Mouse (Mus musculus) v-Abl transformed pro-B cells (cell line): ENCODE results near the gene Nfasc.

Source experiments
- in situ Hi-C, 2 experiments: fragments of 400-800 bp; cut with MboI; formaldehyde crosslinking; loops; one replicate each; pipeline ENCODE4 v1.15.1; 2025; ENCODE audit not compliant: unreplicated experiment in 2 of 2

The Nfasc gene

DNA sequence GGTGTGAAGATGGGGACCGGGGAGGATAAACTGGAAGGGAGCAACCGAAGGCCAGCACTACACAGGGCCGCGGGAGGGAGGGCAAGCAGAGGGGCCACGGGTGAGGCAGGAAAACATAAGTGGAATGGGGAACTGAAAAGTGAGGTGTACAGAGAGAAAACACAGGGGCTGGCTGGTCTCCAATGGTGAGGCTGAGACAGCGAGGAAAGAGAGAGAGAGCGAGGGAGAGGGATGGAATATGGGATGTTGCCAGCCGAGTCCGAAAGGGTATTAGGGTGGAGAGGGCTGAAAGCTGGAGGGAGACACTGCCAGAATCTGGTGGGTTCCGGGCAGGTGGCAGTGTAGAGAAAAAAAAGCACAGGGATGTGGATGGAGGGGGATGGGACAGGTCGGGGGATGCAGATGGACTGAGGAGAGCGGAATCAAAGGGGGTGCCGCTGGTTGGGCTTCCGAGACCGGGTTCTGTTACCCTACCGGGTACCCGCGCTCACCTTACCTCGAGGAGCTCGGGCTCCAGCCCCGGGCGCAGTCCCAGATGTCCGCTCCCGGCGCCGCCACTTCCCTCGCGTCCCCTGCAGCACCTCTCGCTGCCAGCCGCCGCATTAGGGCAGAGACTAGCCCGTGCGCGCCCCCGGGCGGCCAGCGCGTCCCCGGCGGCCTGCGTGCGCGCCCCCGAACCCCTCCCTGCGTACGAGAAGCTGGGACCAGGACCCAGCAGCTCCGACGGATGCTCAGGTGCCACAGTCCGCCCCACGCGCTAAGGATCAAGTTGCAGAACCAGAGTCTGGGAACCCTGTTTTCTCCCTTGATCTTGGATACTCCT lies at the start of gene Nfasc:
Nfasc (minus strand) TSS at position 623 of the 823 bp plus-strand sequence.
- in situ Hi-C loops = loop anchor here in 1 of 2 experiments (25.0 kb wide), 2 partner anchors 671 to 996 kb away; partner anchors contain the start of gene Sox13

DNA sequence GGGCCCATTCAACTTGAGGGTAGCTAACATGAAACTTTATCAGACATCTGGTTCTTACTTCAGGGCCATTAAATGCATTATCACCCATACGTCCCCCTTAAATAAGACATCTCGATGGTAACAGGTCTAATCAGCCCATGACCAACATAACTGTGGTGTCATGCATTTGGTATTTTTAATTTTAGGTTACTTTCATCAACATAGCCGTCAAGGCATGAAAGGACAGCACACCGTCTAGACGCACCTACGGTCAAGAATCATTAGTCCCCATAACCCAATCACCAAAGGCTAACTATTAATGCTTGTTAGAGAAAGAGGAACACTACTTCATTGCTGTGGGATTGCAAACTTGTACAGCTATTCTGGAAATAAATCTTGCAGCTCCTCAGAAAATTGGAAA lies 49.5 kb upstream of the Nfasc start:
- in situ Hi-C loops = no loop called here

DNA sequence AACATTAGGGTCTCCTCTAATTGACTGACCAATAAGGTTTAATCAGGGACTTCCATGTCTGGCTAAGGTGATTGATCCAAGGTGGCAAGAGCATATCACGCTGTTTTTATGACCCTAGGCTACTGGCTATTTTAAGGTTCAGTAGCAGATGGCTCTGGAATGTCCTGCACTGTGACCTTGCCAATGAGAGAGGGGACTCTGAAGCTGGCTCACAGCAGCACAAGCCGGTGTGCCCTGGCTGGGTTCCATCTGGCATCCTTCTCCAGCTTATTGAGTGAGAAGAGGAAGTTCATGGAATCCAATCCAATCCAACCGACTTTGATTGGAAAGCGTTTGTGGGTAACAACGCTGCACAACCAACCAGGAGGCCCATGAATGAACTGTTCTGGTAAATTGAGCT lies 45.3 kb upstream of the Nfasc start:
- in situ Hi-C loops = no loop called here

DNA sequence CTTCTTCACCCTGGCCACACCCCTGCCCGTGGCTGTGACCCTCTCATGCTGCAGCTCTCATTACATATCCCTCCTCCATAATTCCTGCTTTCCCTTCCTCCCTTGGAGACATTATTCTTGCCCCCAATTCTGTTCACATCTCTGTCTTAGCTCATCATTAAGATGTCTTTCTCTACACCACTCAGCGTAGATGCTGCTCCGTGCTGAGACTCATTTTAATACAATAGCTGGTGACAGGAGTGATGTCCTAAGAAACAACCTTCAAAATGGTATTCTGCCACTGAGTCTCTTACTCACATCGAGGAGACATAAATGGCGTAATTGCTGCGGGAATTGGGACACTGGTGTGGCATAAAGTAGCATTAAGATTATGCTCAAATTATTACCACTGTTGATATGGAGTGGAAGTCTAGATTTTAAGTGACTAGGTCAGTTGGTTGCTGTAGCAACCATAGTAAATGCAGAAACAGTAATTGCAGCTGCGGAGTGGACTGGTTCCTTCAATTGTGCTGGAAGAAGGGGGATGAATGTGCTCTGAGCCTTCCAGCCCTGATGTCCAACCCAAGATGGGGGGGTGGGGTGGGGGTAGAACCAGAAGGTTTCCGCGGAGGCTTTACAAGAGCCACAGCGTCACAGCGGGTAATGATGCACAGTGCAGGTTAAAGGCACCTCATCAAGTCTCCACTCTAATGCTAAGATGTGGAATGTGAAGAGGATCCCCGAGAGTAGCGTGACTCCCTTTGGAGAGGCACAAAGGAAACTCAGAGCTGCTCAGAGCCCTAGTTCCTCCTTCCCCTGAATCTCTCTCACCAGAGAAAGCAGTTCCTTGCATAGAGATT lies 40.2 kb upstream of the Nfasc start:
- in situ Hi-C loops = no loop called here

DNA sequence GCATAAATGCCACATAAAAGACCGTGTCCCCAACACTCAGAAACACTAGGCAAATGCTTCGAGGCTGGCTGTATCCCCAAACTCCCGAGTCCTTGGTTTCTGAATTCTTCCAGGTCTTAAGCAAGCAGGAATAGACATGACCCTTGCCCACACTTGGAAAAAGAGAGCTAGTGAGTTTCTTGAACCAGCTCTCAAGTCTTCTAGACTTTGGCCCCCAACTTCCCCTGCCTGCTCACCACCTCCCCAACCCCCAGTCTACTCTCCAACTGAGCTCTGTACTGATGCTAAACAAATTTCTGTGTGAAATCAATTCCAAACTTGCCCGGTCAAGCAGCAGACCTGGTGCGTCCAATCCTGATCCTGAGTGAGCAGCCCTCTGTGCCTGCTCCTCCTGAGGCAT lies 39.4 kb upstream of the Nfasc start:
- in situ Hi-C loops = no loop called here

DNA sequence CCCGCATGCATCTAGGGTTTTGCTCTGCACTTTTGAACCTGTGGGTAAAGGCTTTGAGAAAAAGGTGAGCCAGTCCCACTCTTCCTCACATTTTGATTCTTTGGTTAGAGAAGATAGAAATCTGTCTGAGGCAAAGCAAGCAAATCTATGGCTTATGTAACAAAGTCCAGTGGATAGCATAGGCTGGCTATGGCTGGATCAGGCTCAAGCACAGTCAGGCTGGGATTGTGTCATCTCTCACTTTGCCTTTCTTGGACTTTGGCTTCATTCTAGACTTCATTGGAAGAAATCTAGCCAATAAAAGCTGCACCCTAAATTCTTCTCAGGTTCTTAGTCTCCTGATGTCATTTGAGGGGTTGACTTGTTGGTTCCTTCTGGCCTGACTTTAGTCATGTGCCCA lies 38.7 kb upstream of the Nfasc start:
- in situ Hi-C loops = no loop called here

DNA sequence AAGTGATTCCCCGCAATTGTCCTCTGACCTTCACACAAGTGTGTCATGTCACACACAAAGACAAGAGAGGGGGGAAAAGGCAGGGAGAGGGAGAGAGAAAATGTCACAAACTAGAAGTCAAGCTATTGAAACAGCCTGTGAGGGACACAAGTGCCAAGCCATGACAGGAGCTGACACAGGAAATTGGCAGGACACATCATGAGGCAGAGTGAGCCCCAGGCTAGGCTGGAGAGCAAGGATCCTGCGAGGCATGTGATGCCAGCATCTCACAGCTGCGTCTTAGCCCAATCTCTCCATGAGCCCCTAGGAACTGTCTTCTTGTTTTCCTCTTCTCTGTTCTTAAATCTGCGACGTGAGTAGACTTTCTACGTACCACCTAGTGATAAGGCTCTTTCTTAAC lies 33.4 kb upstream of the Nfasc start:
- in situ Hi-C loops = loop anchor here in 1 of 2 experiments (25.0 kb wide), 2 partner anchors 337 to 412 kb away; no protein-coding TSS in a partner anchor

DNA sequence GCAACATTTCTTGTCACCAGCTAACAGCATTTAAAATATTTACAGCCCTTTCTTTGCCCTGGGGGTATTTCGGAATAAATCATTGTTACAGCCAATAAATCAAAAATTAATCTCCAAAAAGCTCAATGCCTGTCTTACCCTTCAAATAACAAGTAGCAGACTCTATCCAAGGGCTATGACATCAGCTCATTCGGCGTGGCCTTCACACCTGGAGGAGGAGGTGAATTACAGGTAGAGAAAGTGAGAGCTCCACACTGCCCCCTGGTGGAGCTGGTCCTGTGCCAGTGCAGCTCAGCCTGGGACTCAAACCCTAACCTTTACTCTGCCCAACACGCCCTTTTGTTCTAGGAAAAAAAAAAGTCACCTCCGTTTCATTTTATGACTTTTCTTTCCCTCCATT lies 29.8 kb upstream of the Nfasc start:
- in situ Hi-C loops = loop anchor here in 1 of 2 experiments (25.0 kb wide), 2 partner anchors 341 to 416 kb away; no protein-coding TSS in a partner anchor

DNA sequence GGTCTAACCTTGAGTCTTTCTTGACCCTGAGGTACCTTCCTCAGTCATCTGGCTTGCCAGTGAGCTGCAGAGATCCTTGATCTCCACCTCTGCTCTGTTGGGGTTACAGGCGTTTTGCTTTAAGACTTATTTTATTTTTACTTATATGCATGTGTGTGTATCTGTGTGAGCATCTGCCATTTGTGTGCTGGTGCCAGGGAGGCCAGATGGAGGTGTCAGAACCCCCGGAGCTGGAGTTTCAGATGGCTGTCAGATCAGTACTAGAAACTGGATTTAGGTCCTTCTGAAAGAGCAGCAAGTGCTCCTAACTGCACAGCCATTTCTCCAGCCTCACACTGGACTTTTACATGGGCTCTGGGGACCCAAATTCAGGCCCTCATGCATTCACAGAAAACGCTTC lies 28.0 kb upstream of the Nfasc start:
- in situ Hi-C loops = loop anchor here in 1 of 2 experiments (25.0 kb wide), 2 partner anchors 343 to 418 kb away; no protein-coding TSS in a partner anchor

DNA sequence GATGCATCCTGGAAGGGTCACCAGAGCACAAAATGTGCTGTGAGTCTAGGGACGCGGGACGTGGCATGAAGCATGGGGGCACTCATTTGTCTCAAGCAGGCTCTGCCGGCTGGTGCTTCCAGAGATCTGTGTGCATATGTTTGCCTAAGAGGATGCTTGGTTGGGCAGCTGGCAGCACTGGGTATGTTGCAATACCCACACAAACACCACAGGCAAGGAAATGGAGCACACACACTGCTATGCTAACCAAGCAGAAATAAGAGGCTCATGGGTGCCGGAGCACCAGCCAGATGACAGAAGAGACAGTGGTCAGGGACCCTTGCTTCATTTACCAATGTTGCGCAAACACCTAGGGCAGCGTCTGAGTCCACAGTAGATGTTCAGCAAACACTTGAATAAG lies 25.8 kb upstream of the Nfasc start:
- in situ Hi-C loops = loop anchor here in 1 of 2 experiments (25.0 kb wide), 2 partner anchors 345 to 420 kb away; no protein-coding TSS in a partner anchor

DNA sequence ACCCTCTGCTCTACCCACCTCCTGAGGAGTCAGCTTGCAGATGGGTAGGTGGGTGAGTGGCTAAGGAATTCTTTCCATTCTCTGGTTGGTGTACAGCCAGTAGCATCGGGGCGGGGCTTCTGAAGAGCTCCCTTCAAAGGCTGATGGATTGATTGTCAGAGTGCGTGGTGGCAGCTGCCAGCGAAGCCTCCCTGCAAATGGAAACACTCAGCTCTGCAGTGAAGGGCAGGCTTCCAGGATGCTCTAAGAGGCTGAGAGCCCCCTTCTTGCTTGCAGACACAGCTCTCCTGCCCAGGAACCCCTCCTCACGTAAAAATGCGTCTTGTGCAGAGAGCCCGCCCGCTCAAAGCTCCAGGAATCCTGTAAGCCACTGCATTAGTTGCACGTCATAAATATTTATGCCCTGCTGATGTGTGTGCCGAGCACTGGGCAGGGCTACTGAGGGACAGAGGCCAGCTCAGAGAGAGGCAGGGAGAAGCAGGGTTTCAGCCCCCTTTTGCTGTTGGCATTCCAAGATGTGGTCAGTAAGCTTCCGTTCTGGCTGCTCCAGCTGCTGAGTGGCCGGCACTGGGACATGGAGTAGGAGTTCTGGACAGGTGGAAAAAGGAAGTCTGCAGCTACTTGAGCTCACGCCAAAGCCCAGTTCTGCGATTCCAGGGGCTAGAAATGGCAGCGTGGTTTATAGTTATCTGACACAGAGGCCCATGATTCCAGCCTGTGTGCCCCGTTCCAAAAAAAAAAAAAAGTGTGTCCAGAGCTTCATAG lies 24.5 kb upstream of the Nfasc start:
- in situ Hi-C loops = loop anchor here in 1 of 2 experiments (25.0 kb wide), 2 partner anchors 346 to 421 kb away; no protein-coding TSS in a partner anchor

DNA sequence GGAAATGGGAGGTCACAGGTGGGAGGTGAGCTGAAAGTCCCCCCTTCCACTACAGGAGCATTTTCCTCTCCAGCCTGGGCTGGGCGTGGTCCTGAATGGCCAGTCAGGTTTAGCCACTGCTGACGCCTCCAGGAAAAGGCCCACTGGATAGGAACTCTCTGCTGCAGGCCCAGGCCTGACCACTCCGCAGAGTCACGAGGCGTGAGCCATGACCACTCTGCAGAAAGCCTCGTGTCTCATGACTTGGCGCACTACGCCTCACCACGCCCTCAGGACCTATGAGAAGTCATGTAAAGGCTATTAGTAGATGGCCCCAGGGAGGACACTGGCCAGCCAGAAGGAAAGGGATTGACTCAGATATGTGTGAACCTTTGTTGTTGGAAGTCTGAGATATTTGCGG lies 23.6 kb upstream of the Nfasc start:
- in situ Hi-C loops = loop anchor here in 1 of 2 experiments (25.0 kb wide), 2 partner anchors 347 to 422 kb away; no protein-coding TSS in a partner anchor

DNA sequence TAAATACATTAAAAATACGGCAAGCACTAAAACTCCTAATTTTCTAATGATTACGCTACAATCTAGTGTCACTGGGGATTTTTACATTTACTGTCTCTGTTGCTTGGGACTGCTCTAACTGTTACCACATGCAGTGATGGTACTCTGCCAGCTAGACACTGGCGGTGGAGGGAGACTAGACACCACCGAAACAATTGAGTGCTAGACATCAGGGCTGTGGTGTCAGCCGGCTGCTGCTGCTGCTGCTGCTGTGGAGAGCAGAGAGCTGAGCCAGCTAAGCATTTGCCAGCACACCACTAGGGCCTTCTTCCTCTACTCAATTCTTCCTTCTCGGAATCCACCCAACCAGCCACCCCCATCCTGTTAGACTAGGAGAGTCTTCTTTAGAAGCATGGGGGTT lies 17.8 kb upstream of the Nfasc start:
- in situ Hi-C loops = loop anchor here (5.0 to 25.0 kb wide), 5 partner anchors 208 to 545 kb away; partner anchors contain the start of gene Golt1a (in 1 of the 2)

DNA sequence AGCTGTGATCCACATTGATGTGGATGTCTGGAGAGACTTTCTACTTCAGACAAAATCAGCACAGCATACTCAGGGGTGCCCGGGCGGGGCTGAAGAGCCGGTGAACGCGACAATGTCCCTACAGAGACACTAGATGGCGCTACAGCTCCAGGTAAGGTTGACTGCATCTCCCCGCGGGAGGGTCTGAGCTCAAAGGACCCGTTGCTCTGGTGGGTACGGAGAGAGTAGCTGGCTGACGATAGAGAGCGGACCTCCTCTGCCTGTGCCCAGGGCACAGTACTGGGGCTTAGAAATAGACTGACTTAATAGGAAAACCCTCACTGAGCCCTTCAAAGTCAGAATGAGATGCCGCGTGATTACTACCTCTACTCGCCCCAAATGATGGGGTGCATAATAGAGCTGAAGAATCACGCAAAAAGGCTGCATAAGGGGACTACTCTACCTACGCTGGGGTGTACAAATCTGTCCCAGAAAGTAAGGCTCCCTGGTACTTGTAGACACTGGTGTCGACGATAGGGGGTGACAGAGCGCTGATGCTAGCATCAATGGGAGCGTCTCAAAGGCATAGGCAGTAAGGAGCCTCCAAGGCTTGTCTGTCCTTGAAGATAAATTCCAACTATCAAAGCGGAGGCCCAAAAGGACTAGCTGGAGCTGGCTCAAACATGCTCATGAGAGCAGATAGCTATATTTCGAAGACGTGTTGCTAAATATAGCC lies 17.2 kb upstream of the Nfasc start:
- in situ Hi-C loops = loop anchor here (5.0 to 25.0 kb wide), 5 partner anchors 208 to 546 kb away; partner anchors contain the start of gene Golt1a (in 1 of the 2)

DNA sequence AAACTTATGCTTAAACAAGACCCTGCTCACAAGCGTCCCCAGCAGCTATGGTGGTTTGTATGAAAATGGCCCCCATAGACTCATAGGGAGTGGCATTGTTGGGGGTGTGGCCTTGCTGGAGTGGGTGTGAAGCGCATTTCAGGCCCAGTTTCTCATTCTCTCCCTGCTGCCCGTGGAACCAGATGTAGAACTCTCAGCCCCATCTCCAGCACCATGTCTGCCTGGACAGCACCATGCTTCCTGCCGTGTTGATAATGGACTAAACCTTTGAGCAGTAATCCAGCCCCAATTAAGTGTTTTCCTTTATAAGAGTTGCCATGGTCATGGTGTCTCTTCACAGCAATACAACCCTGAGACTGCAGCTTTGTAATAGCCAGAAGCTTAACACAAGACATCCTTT lies 13.6 kb upstream of the Nfasc start:
- in situ Hi-C loops = loop anchor here (5.0 to 25.0 kb wide), 5 partner anchors 212 to 550 kb away; partner anchors contain the start of gene Golt1a (in 1 of the 2)

DNA sequence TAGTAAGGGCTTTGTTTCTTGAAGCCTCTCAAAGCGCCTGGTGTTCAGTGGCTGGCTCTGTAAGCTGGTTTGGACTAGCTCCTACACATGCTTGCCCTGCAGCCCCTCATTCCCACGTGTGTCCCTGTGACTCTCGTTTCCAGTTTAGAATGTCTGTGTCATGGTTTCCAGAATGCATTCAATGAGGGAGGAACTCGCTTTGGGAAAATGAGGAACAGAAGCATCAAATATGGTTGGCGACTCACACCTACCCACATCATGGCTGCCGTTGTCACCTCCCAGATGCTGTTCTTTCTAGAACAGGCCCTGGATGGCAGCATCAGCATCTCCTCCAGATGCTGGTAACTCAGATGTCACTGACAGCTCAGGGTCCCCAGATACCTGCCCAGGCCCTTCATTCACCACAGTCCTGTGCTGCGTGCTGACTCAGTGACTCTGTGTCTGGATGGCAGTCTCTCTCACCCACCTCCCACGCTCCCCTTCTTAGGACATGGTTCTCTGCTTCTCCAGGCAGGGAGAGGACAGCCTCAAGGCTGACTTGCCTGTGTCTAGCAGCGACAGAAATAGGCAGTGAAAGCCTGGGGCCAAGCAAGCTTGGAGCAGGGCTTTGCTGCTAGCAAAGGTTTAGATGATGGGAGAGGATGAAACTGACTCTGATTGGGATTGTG lies 7.8 kb upstream of the Nfasc start:
- in situ Hi-C loops = loop anchor here in 1 of 2 experiments (25.0 kb wide), 2 partner anchors 663 to 988 kb away; partner anchors contain the start of gene Sox13

DNA sequence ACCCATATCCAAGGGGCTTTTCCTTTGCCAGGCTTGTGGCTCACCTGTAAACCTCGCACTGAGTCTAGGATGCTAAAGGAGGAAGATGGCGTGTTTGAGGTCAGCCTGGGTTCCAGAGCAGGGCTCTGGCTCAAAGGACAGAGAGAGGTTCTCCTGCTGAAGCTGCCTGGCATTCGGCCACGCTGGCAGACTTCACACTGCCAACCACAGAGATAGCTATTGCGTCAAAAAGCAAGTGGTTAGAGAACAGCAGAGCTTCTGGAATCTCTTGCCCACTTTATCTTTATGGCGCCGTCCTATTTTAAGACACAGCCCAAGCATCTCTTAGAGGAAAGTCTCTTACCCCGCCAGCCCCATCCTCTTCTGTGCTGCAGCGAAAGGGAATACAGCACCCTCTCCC lies 4.7 kb upstream of the Nfasc start:
- in situ Hi-C loops = loop anchor here in 1 of 2 experiments (25.0 kb wide), 2 partner anchors 666 to 991 kb away; partner anchors contain the start of gene Sox13

DNA sequence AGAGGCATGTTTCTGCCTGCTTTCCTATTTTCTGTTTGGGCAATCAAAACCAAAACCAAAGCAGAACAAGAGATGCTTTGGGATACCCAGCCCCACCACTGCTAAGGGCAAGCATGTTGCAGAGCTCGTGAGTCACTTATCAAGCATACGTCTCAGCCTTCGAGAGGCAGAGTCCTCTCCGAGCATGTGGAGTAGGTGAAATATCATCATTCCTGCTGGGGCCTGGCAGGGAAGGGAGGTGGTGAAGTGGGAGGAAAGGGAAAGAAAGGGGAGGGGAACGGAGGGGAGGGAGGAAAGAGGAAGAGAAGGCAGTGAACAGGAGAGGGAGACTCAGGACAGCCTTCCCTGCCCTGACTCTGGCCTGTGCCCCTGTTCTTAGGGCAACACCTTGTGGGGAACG lies 4.0 kb upstream of the Nfasc start:
- in situ Hi-C loops = loop anchor here in 1 of 2 experiments (25.0 kb wide), 2 partner anchors 667 to 992 kb away; partner anchors contain the start of gene Sox13
